ENCODE assay signal across 8 mouse cellular contexts in the genomic region with DNA sequence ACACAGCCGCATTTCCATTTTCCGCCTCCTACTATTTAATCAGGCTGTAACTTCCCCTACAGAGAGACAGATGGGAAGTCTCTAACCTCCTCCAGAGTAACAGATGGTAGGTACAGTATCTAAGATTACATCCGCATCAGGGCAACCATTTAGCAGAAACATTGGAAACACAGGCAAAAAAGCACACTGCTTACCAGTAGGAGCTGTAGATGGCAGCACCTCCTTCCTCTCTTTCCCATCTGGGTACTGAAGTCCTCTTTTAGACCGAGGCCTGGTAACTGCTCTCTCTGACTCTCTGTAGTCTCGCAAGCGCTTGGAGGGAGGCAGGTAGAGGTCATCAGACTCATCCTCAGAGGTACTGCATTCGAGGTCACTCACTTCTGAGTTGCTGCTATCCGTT. TPM values are rescaled to one million over a fixed set of nuclear protein-coding genes. Genes with fewer than 3 reads are reported as not detected.
DNase-seq lines count a peak whose midpoint lies in the region; ATAC-seq and TF ChIP-seq lines count a peak whose summit lies in the region.

No protein-coding gene starts in this region.

- TF ChIP-seq POLR2A in lung, adult 2 months (IDR thresholded peaks at IDR 0.05; ENCODE audit: borderline replicate concordance, extremely low read depth, low read depth, low read length), result no peak

- H3K4me3 ChIP-seq in lung, adult 2 months (replicated peaks; ENCODE audit: extremely low read depth, low read depth, low read length), result no peak overlapping the region
- H3K4me3 ChIP-seq in neural tube, embryonic 15.5 days (replicated peaks), result no peak overlapping the region

- peak; percentile 84; the same call in 1 of the 2 replicates for ATAC-seq in neural tube, embryonic 15.5 days (ENCODE audit: low FRiP score)

- H3K4me1 ChIP-seq in lung, adult 2 months (ENCODE audit: control insufficient read depth, insufficient read depth, low read length), result no peaks in the 10 kb centered on the region
- H3K4me1 ChIP-seq in neural tube, embryonic 15.5 days, result no peaks in the 10 kb centered on the region

- intact Hi-C loops in left cerebral cortex, postnatal 10 days (cut with DNase I), result no loop called here

- H3K27me3 ChIP-seq in neural tube, embryonic 15.5 days (replicated peaks), result no peaks in the 10 kb centered on the region

- no peak overlapping the region for H3K9ac ChIP-seq in neural tube, embryonic 15.5 days (replicated peaks)

- peak; percentile 12; the same call in 1 of the 2 replicates for TF ChIP-seq CTCF in lung, adult 2 months (IDR thresholded peaks at IDR 0.05; ENCODE audit: insufficient read depth, low read length)

- H3K4me2 ChIP-seq in neural tube, embryonic 15.5 days, result no peak overlapping the region

- no peak for DNase-seq in lung, adult 2 months
- no peak for DNase-seq in lung, adult 18-20 months
- peak; percentile 95 for DNase-seq in cerebellum, adult 9-10 months
- DNase-seq in kidney, adult 11 months, result peak; percentile 21
- peak; percentile 27 to 54 for DNase-seq in left cerebral cortex, postnatal 10 days (ENCODE audit: extremely low spot score in 1 of 2, low spot score in 2 of 2)
- DNase-seq in thymus, postnatal 4 days, result no peak
- no peak for DNase-seq in c-Kit-positive CD71-positive TER-119-positive erythroid progenitor cells, embryonic 14.5 days (ENCODE audit: low spot score)

- no peaks in the 10 kb centered on the region for H3K9me3 ChIP-seq in neural tube, embryonic 15.5 days (replicated peaks)

- H3K27ac ChIP-seq in neural tube, embryonic 15.5 days (replicated peaks), result no peak overlapping the region; the same call in 1 of the 2 replicates

- H3K36me3 ChIP-seq in neural tube, embryonic 15.5 days, result no peaks in the 10 kb centered on the region

- WGBS in lung, adult 2 months, result 69% methylated on average over 8 of the region's 8 CpGs
- WGBS in neural tube, embryonic 15.5 days, result 73% methylated on average over 8 of the region's 8 CpGs

RNA-seq across cellular contexts. Expression of gene Sgo1, which starts 10.4 kb away (rescaled TPM):
- 0.09 and 0.14 TPM in 2 replicates for polyA plus RNA-seq in lung, adult 2 months (2012; rRNA removed)
- total RNA-seq in left cerebral cortex, postnatal 10 days (2021), result under 1 TPM; 0.81 to 0.84 TPM
- polyA plus RNA-seq in neural tube, embryonic 15.5 days (2015; fragmentation: Nextera tagmentation; extraction: Ambion mirVana), result 4.0 and 12.0 TPM in 2 replicates

Comparison
In these comparisons a context has a peak if more than half of its experiments do, and no peak if none do; other contexts are left out.
1. DNase-seq: peak in cerebellum, adult 9-10 months (single experiment), kidney, adult 11 months (single experiment) and left cerebral cortex, postnatal 10 days (2 of 2); none in lung, adult 2 months (single experiment), lung, adult 18-20 months (0 of 2), thymus, postnatal 4 days (single experiment) and c-Kit-positive CD71-positive TER-119-positive erythroid progenitor cells, embryonic 14.5 days (single experiment).